Mouse (Mus musculus): Measurements from ENCODE around the gene Psen1.

DNA sequence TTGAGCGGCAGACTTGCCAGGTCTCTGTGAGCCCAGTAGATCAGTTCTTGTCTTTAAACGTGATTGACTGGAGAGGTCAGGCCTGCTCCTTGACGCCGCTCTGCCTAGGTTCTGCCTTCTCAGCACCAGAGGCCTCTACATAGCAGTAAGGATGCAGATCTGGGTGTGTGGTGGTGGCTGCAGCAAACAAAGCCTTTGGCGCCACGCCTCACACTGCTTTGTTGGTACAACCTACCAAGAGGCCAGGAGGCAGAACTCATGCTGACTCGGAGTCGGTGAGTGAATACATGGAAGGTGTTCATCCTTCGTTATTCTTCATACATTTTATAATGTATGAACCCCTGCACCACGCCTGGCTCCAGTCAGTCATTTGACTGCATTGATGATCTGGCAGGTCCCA is 70.8 kb downstream of the Psen1 start:
- no peak for TF ChIP-seq POLR2A (IDR thresholded peaks at IDR 0.05; ENCODE audit: low read depth, low read length)
- TF ChIP-seq CTCF (IDR thresholded peaks at IDR 0.05; ENCODE audit: extremely low read depth, insufficient read depth, insufficient read length, insufficient replicate concordance), result no peak

All from spleen, adult 2 months (tissue).